Mouse (Mus musculus): ENCODE data around the gene Ugt1a10. TPM values are rescaled to one million over a fixed set of nuclear protein-coding genes. Genes with fewer than 3 reads are reported as not detected.
"Not testable (repeated sequence)": the region's sequence is repeated elsewhere in the genome, so short reads cannot be mapped to it uniquely, and the experiment has no call there.

Ugt1a10 gene
- polyA plus RNA-seq, 1 experiment from 2014 or later, result not detected

DNA sequence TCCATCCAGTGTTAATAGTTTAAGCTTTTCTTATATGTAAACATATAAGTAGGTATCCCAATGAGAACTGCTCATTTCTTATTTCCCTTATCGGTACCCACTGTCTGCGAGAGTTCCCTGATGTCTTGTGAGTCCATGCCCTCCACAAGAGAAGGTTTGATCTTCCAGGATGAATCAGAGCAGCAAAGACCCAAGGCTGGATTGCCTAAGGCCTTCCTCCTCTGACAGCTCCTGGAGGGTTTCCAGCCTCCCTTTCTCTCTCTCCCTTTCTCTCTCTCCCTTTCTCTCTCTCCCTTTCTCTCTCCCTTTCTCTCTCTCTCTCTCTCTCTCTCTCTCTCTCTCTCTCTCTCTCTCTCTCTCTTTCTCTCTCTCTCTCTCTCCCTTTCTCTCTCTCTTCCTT lies 73.9 kb downstream of the Ugt1a10 start:
- not testable (repeated sequence) for H3K4me2 ChIP-seq (ENCODE audit: low read length); H3K9me3 ChIP-seq (replicated peaks; ENCODE audit: control insufficient read depth, low read length, poor library complexity, severe bottlenecking); H3K9ac ChIP-seq (ENCODE audit: low read depth, low read length); H3K27ac ChIP-seq (ENCODE audit: low read length); H3K4me3 ChIP-seq (ENCODE audit: low read depth, low read length); H3K36me3 ChIP-seq (ENCODE audit: control insufficient read depth, insufficient read depth, low read length); H3K4me1 ChIP-seq (ENCODE audit: control insufficient read depth, insufficient read depth, low read length); H3K27me3 ChIP-seq (ENCODE audit: control insufficient read depth, insufficient read depth, low read depth, low read length); ATAC-seq
- 74% methylated on average over 2 of the region's 2 CpGs for WGBS

DNA sequence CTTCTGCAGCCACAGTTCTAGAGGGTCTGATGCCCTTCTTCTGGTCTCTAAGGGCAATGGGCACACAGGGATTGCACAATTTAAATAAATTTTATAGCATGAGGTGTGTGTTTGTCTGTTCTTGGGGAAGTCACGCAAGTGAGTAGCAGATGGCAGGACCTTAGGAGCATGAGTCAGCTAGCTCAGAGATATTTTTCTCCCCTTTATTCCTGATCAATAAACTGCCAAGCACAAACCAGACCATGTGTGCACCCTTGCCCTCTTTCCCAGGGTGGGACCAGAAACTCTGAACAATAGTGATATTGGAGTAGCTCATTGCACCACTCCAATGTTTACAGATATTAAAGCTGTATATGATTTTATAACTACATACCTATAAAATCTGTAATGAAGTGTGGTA lies 75.0 kb downstream of the Ugt1a10 start:
- not testable (repeated sequence) for H3K27me3 ChIP-seq (ENCODE audit: control insufficient read depth, insufficient read depth, low read depth, low read length); H3K4me2 ChIP-seq (ENCODE audit: low read length); H3K27ac ChIP-seq (ENCODE audit: low read length); H3K9ac ChIP-seq (ENCODE audit: low read depth, low read length); H3K4me3 ChIP-seq (ENCODE audit: low read depth, low read length); H3K9me3 ChIP-seq (replicated peaks; ENCODE audit: control insufficient read depth, low read length, poor library complexity, severe bottlenecking); ATAC-seq; H3K4me1 ChIP-seq (ENCODE audit: control insufficient read depth, insufficient read depth, low read length); H3K36me3 ChIP-seq (ENCODE audit: control insufficient read depth, insufficient read depth, low read length)
- 97% methylated on average over 1 of the region's 1 CpGs for WGBS

DNA sequence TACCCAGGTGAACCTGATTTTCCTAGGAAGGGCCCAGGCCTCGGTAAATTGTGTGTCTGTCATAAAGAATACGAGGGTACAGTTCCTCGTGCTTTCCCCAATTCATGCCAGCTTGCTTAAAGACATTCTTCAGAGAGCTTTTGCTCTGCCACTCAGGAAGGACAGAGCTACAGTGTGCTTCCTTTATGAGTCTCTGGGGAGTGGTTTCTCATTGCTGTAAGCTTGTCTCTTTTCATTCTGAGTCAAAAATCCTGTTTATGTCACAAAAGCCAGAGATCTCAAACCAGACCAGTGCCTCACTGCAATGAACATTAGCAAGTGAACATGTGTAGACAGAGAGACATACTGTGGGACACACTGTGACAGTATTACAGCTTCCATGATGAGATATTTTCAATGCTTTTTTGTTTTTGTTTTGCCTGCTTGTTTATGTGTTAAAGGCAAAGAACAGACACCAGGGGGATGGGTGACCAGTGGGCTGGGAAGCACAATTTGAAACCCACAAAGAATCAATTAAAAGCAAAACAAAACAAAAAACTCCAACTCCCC lies 78.8 kb downstream of the Ugt1a10 start:
- no peak overlapping the region for H3K4me2 ChIP-seq (ENCODE audit: low read length)
- H3K4me1 ChIP-seq (ENCODE audit: control insufficient read depth, insufficient read depth, low read length), result no peaks in the 10 kb centered on the region
- peak overlapping the region; percentile 3; the same call in 1 of the 2 replicates for H3K27ac ChIP-seq (ENCODE audit: low read length)
- H3K36me3 ChIP-seq (ENCODE audit: control insufficient read depth, insufficient read depth, low read length), result no peaks in the 10 kb centered on the region
- ATAC-seq, result peak; percentile 14; the same call in 1 of the 2 replicates
- no peak overlapping the region for H3K9ac ChIP-seq (ENCODE audit: low read depth, low read length)
- WGBS, result 67% methylated on average over 3 of the region's 3 CpGs
- H3K9me3 ChIP-seq (replicated peaks; ENCODE audit: control insufficient read depth, low read length, poor library complexity, severe bottlenecking), result no peaks in the 10 kb centered on the region
- no peak overlapping the region for H3K4me3 ChIP-seq (ENCODE audit: low read depth, low read length)
- H3K27me3 ChIP-seq (ENCODE audit: control insufficient read depth, insufficient read depth, low read depth, low read length), result no peaks in the 10 kb centered on the region

DNA sequence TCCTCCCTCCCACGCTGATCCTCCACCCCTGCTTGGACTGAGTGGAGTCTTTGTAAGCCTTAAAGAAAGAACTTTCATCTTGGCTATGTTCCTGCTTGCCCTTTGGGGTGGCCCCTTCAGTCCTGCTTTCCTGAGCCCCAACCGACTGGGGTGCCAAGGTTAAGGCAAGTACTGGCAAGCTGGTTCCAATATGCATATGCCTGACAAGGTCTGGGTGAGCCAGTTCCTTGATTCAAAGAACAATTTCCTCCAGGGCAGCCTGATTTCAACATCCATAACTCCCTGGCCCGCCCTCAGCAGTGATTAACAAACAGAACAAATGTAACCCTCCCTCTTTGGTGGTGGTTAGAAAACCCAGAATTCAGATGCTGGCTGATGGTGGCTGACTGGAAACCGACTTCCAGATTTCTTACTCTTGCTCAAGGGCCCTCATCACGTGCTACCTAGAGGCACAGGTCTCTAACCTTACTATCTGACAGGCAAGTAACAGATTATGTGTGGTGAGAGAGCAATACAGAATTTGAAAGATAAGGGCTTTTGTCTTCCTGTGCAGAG lies 79.3 kb downstream of the Ugt1a10 start, which contains the start of gene Ugt1a6a:
Gene Ugt1a6a (plus strand): TSS at position 353 of the 555 bp plus-strand sequence.
- peak; percentile 75 for ATAC-seq
- peak within 1 kb of the TSS; percentile 3; the same call in 1 of the 2 replicates for H3K27ac ChIP-seq (ENCODE audit: low read length)
- not testable (repeated sequence) for H3K27me3 ChIP-seq (ENCODE audit: control insufficient read depth, insufficient read depth, low read depth, low read length); H3K9me3 ChIP-seq (replicated peaks; ENCODE audit: control insufficient read depth, low read length, poor library complexity, severe bottlenecking); H3K4me2 ChIP-seq (ENCODE audit: low read length); H3K4me3 ChIP-seq (ENCODE audit: low read depth, low read length); H3K9ac ChIP-seq (ENCODE audit: low read depth, low read length); H3K4me1 ChIP-seq (ENCODE audit: control insufficient read depth, insufficient read depth, low read length); H3K36me3 ChIP-seq (ENCODE audit: control insufficient read depth, insufficient read depth, low read length)
- WGBS, result 49% methylated on average over 5 of the region's 5 CpGs

DNA sequence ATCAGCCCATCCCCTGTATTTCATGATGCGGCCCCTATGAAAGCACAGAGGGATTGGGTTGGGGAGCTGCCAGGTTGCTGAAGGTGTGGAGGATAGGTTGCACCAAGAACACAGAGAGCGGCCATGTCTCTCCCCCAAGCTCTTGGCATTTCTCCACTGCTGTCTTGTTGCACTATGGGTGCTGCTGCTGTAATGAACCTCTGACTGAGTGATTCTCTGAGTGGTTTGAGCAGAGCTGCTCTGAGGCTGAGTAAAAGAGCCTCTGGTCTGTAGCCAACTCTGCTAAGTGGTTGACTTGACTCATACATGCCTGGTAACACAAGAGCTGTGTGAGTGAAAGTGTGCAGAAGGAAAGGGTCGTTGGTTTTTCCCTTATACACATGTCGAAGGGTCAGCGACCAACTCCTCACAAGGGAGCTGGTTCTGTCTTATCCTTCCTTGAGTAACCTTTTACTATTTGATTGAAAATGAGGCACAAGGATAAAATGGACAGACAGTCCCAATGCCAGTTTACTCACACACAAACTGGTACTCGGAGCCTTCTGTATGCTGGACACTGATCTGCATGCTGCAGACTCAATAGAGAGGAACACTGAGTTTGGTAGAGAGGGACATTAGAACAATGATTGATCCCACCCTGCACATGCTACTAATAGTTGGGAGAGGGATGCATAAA lies 80.2 kb downstream of the Ugt1a10 start:
- H3K27ac ChIP-seq (ENCODE audit: low read length); H3K4me2 ChIP-seq (ENCODE audit: low read length); H3K27me3 ChIP-seq (ENCODE audit: control insufficient read depth, insufficient read depth, low read depth, low read length); H3K4me1 ChIP-seq (ENCODE audit: control insufficient read depth, insufficient read depth, low read length); ATAC-seq; H3K9me3 ChIP-seq (replicated peaks; ENCODE audit: control insufficient read depth, low read length, poor library complexity, severe bottlenecking); H3K4me3 ChIP-seq (ENCODE audit: low read depth, low read length); H3K36me3 ChIP-seq (ENCODE audit: control insufficient read depth, insufficient read depth, low read length); H3K9ac ChIP-seq (ENCODE audit: low read depth, low read length): not testable (repeated sequence)
- 87% methylated on average over 5 of the region's 6 CpGs for WGBS

DNA sequence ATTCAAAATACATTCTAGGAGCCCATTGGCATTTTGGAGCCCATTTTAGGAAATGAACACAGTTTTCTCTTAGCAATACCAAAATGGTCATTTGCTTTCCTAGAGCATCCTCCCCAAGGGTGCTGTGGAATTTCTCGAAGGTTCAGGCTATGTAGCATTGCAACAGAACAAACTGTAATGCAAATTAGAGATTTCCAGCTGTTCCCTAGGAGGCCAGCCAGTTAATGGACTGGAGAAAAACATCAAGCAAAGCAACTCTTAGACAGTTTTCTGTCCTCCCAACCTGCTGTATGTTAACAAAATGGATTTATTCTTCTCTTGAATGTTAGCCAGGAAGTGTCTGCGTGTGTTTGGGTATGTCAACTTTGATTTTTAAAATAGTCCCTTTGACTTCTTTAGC lies 81.5 kb downstream of the Ugt1a10 start:
- no peaks in the 10 kb centered on the region for H3K9me3 ChIP-seq (replicated peaks; ENCODE audit: control insufficient read depth, low read length, poor library complexity, severe bottlenecking)
- H3K27ac ChIP-seq (ENCODE audit: low read length), result no peak overlapping the region
- H3K27me3 ChIP-seq (ENCODE audit: control insufficient read depth, insufficient read depth, low read depth, low read length), result no peaks in the 10 kb centered on the region
- H3K4me1 ChIP-seq (ENCODE audit: control insufficient read depth, insufficient read depth, low read length), result no peaks in the 10 kb centered on the region
- no peak for ATAC-seq
- H3K9ac ChIP-seq (ENCODE audit: low read depth, low read length), result no peak overlapping the region
- WGBS, result 77% methylated on average over 2 of the region's 2 CpGs
- H3K36me3 ChIP-seq (ENCODE audit: control insufficient read depth, insufficient read depth, low read length), result no peaks in the 10 kb centered on the region
- H3K4me2 ChIP-seq (ENCODE audit: low read length), result no peak overlapping the region
- H3K4me3 ChIP-seq (ENCODE audit: low read depth, low read length), result no peak overlapping the region

DNA sequence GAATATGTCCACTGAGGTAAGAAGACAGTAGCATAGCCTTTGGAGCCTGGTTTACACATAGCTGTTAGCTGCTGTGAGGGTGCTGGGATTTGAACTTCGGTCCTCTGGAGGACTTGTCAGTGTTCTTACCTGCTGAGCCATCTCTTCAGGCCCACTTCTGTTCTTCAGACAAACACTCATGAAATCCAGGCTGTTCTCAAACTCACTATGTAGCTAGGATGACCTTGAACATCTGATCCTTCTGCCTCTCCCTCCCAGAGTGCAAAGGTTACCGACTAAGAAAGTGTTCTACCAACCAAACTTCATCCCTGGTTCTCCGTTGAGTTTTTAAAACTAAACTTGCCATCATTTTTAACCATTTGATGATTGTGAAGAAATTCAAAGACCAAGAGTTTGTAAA lies 82.1 kb downstream of the Ugt1a10 start:
- ATAC-seq, result no peak
- WGBS, result 89% methylated on average over 3 of the region's 3 CpGs
- Histone ChIP-seq H3K27me3 (ENCODE audit: control insufficient read depth, insufficient read depth, low read depth, low read length) (no peaks in the 10 kb centered on the region), H3K4me3 (ENCODE audit: low read depth, low read length) (no peak overlapping the region), H3K4me2 (ENCODE audit: low read length) (no peak overlapping the region), H3K9ac (ENCODE audit: low read depth, low read length) (no peak overlapping the region), H3K36me3 (ENCODE audit: control insufficient read depth, insufficient read depth, low read length) (no peaks in the 10 kb centered on the region), H3K27ac (ENCODE audit: low read length) (no peak overlapping the region), H3K9me3 (replicated peaks; ENCODE audit: control insufficient read depth, low read length, poor library complexity, severe bottlenecking) (no peaks in the 10 kb centered on the region), H3K4me1 (ENCODE audit: control insufficient read depth, insufficient read depth, low read length) (no peaks in the 10 kb centered on the region)

DNA sequence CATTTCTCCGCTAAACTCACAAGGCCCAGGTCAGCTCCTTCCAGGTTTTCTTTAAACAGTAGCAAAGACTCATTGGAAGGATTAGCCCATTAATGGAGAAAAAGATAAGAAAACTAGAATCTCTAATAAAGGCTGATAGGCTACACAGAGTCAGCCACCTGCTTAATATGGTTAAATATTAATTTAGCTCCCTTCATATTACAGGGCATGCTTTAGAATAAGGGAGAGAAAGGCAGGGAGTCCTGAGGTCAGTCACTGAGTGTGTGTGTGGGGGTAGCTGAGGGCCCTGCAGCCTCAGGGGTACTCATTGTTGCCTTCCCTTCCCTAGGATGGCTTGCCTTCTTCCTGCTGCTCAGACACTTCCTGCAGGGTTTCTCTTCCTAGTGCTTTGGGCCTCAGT lies 83.0 kb downstream of the Ugt1a10 start:
- H3K27ac ChIP-seq (ENCODE audit: low read length), result no peak overlapping the region
- H3K27me3 ChIP-seq (ENCODE audit: control insufficient read depth, insufficient read depth, low read depth, low read length), result no peaks in the 10 kb centered on the region
- H3K9me3 ChIP-seq (replicated peaks; ENCODE audit: control insufficient read depth, low read length, poor library complexity, severe bottlenecking), result no peaks in the 10 kb centered on the region
- no peak overlapping the region for H3K9ac ChIP-seq (ENCODE audit: low read depth, low read length)
- H3K4me1 ChIP-seq (ENCODE audit: control insufficient read depth, insufficient read depth, low read length), result no peaks in the 10 kb centered on the region
- no peak for ATAC-seq
- no peak overlapping the region for H3K4me3 ChIP-seq (ENCODE audit: low read depth, low read length)
- H3K4me2 ChIP-seq (ENCODE audit: low read length), result no peak overlapping the region
- 93% methylated on average over 1 of the region's 1 CpGs for WGBS
- no peaks in the 10 kb centered on the region for H3K36me3 ChIP-seq (ENCODE audit: control insufficient read depth, insufficient read depth, low read length)

DNA sequence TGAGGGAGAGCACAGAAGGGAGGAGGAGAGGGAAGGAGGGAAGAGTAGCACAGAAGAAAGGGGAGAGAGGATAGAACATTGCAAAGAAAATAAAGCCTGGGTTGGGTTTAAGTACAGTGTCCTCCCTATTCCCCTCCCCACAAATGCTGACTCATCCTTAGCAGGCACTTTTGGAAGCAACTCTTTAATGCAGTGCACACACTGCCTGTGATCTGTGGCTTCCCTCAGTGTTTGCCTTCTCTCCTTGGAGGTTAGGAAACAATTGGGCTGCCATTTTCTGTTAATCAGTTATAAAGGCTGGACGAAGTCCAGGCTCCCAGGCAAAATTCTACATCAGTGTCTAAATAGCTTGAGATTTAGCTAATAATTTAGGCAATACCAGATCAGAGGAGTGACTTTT lies 85.3 kb downstream of the Ugt1a10 start:
- H3K27ac ChIP-seq (ENCODE audit: low read length); H3K36me3 ChIP-seq (ENCODE audit: control insufficient read depth, insufficient read depth, low read length); H3K9me3 ChIP-seq (replicated peaks; ENCODE audit: control insufficient read depth, low read length, poor library complexity, severe bottlenecking); H3K4me2 ChIP-seq (ENCODE audit: low read length); H3K27me3 ChIP-seq (ENCODE audit: control insufficient read depth, insufficient read depth, low read depth, low read length); H3K4me1 ChIP-seq (ENCODE audit: control insufficient read depth, insufficient read depth, low read length); ATAC-seq; H3K4me3 ChIP-seq (ENCODE audit: low read depth, low read length); H3K9ac ChIP-seq (ENCODE audit: low read depth, low read length): not testable (repeated sequence)
- 60% methylated on average over 1 of the region's 1 CpGs for WGBS
